Comparison of ENCODE assay signal across 22 mouse cellular contexts in genomic region chr14:80504351-80504750, GRCm38 (mm10).
"Had no signal": no experiment of that assay in that cellular context is flagged by ENCODE, and none has a peak within 500 bp of the region (broad histone marks: within the 10 kb centered on the region; RNA-seq: fewer than 3 reads in every experiment).

No protein-coding gene starts in this region.

- H3K27ac ChIP-seq: gastrocnemius, adult 2 months; heart, embryonic 10.5 days; hindbrain, embryonic 10.5 days; hindbrain, embryonic 12.5 days; hindbrain, embryonic 14.5 days; intestine, embryonic 15.5 days; left cerebral cortex, adult 2 months; limb, embryonic 10.5 days; limb, embryonic 12.5 days; liver, embryonic 13.5 days had no signal

- DNase-seq: gastrocnemius, adult 2 months; gastrocnemius, postnatal 10 days; gastrocnemius, postnatal 25 days; heart, adult 18-20 months; heart, postnatal 10 days; heart, postnatal 4 days; kidney, adult 18-20 months; kidney, adult 8-10 months; kidney, postnatal 10 days; kidney, postnatal 25 days; kidney, postnatal 4 days; liver; liver, embryonic 13.5 days had no signal

- H3K4me3 ChIP-seq: gastrocnemius, adult 2 months; heart, embryonic 10.5 days; heart, embryonic 12.5 days; hindbrain, embryonic 10.5 days; hindbrain, embryonic 12.5 days; intestine, embryonic 15.5 days; left cerebral cortex, adult 2 months; limb, embryonic 10.5 days; limb, embryonic 12.5 days; liver, embryonic 13.5 days had no signal
